In genomic region chr9:89066378-89067142, GRCm38 (mm10) we compare ENCODE assay signal across 8 mouse cellular contexts. TPM values are rescaled to one million over a fixed set of nuclear protein-coding genes. Genes with fewer than 3 reads are reported as not detected.
DNase-seq lines count a peak whose midpoint lies in the region; ATAC-seq and TF ChIP-seq lines count a peak whose summit lies in the region.
"Not testable (repeated sequence)": the region's sequence is repeated elsewhere in the genome, so short reads cannot be mapped to it uniquely, and the experiment has no call there.

No protein-coding gene starts in this region.

- peak; percentile 94 for ATAC-seq in Patski
- peak; percentile 99 for ATAC-seq in hindbrain, embryonic 12.5 days (ENCODE audit: low FRiP score)
- ATAC-seq in neural tube, embryonic 13.5 days (ENCODE audit: low read depth) = peak; percentile 100

- not testable (repeated sequence) for DNase-seq in Patski (ENCODE audit: low read depth, low spot score)
- peak; percentile 38 to 80 for DNase-seq in cerebellum, postnatal 4 days (ENCODE audit: low spot score in 2 of 2)
- peak; percentile 75 for DNase-seq in gastrocnemius, adult 18-20 months (ENCODE audit: low spot score)
- DNase-seq in layer of hippocampus, adult 9-11 months = peak; percentile 73
- peak; percentile 77 to 80 for DNase-seq in lung, adult 18-20 months
- DNase-seq in testis, postnatal 10 days (ENCODE audit: low spot score) = peak; percentile 78

- 0 out of 2 replicates have a peak overlapping the region, but pooled peaks have one; percentile 11 for H3K4me3 ChIP-seq in hindbrain, embryonic 12.5 days
- peak overlapping the region; percentile 22 for H3K4me3 ChIP-seq in neural tube, embryonic 13.5 days

- peak overlapping the region; percentile 29 for H3K4me2 ChIP-seq in hindbrain, embryonic 12.5 days (replicated peaks)
- peak overlapping the region; percentile 40 for H3K4me2 ChIP-seq in neural tube, embryonic 13.5 days

- not testable (repeated sequence) for H3K4me1 ChIP-seq in hindbrain, embryonic 12.5 days; neural tube, embryonic 13.5 days (replicated peaks)

- CTCF ChIA-PET in Patski (lab: Charles Lee) = not testable (repeated sequence)

- POLR2A ChIA-PET in Patski (lab: Charles Lee) = not testable (repeated sequence)

- not testable (repeated sequence) for H3K27ac ChIP-seq in hindbrain, embryonic 12.5 days; neural tube, embryonic 13.5 days (replicated peaks)

- not testable (repeated sequence) for TF ChIP-seq CTCF in Patski (IDR thresholded peaks at IDR 0.05)

- not testable (repeated sequence) for H3K9ac ChIP-seq in hindbrain, embryonic 12.5 days; neural tube, embryonic 13.5 days

- 66% methylated on average over 39 of the region's 44 CpGs for WGBS in hindbrain, embryonic 12.5 days
- 61% methylated on average over 39 of the region's 44 CpGs for WGBS in neural tube, embryonic 13.5 days

- in situ Hi-C loops in Patski (cut with MboI; ENCODE audit: low pct_unique_long_range_greater_than_20kb) = not testable (repeated sequence)

- not testable (repeated sequence) for H3K9me3 ChIP-seq in hindbrain, embryonic 12.5 days (replicated peaks); neural tube, embryonic 13.5 days

- not testable (repeated sequence) for H3K36me3 ChIP-seq in hindbrain, embryonic 12.5 days; neural tube, embryonic 13.5 days

- not testable (repeated sequence) for H3K27me3 ChIP-seq in Patski; hindbrain, embryonic 12.5 days; neural tube, embryonic 13.5 days

RNA-seq across cellular contexts. Expression of gene Trim43b, which starts 26.1 kb away (rescaled TPM):
- polyA plus RNA-seq in Patski (2021) = 0.06 TPM
- not detected for total RNA-seq in gastrocnemius, adult 18-20 months (2021)
- not detected in 2 replicates for polyA plus RNA-seq in hindbrain, embryonic 12.5 days (2016; fragmentation: Nextera tagmentation; extraction: Ambion mirVana)
- polyA plus RNA-seq in neural tube, embryonic 13.5 days (2015; fragmentation: Nextera tagmentation; extraction: Ambion mirVana) = not detected in 2 replicates
